Mouse (Mus musculus): ENCODE data around the gene Clba1. TPM values are rescaled to one million over a fixed set of nuclear protein-coding genes. Genes with fewer than 3 reads are reported as not detected.

The Clba1 gene
- total RNA-seq, 1 experiment = 5.0 TPM

DNA sequence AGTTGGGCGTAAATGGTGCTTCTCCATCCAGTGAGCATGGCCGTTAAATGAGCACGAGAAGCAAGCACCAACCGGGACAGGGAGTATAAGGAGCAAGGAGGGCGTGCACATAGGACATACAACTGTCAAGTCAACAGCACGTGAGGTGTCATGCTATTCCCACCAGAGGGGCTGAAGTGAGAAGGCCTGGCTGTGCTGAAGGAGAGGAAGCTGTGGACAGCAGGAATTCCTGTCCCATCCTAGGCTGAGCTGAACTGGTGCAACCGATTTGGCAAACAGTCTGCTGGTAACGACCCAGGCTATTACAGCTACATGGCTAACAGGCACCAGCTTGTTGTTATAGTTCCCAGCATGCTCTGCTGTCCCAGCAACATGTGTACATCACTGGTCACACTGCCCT lies 17.7 kb upstream of the Clba1 start:
- H3K4me3 ChIP-seq (ENCODE audit: insufficient read depth in 1 of 2, low read depth in 1 of 2, low read length in 2 of 2, poor library complexity in 1 of 2, severe bottlenecking in 1 of 2) = no peak overlapping the region
- in situ Hi-C loops (cut with MboI; ENCODE audit: low sequenced_read_pairs in 2 of 2, unreplicated experiment in 2 of 2) = no loop called here
- no peak overlapping the region for H3K9ac ChIP-seq (ENCODE audit: insufficient read depth, low read depth, low read length, poor library complexity, severe bottlenecking)
- no peak for DNase-seq (ENCODE audit: low read depth, low spot score)
- no peak overlapping the region; the same call in 1 of the 2 replicates for H3K27ac ChIP-seq (ENCODE audit: insufficient read depth, low read depth, low read length, poor library complexity, severe bottlenecking)
- TF ChIP-seq CHD2 (IDR thresholded peaks at IDR 0.05; ENCODE audit: low read depth, low read length) (no peak), ZC3H11A (IDR thresholded peaks at IDR 0.05; ENCODE audit: borderline replicate concordance, low read depth, low read length) (no peak), HCFC1 (IDR thresholded peaks at IDR 0.05; ENCODE audit: borderline replicate concordance, insufficient read depth, low read length) (no peak), ZNF384 (IDR thresholded peaks at IDR 0.05; ENCODE audit: low read depth, low read length) (no peak), MAFK (IDR thresholded peaks at IDR 0.05; ENCODE audit: insufficient read depth, low read depth, low read length) (no peak)
- peaks cover 4 to 29% of the 10 kb centered on the region in 2 experiments; a peak in 3 of 4 replicates for H3K4me1 ChIP-seq (ENCODE audit: control insufficient read depth in 2 of 2, insufficient read depth in 2 of 2, low read length in 2 of 2, poor library complexity in 1 of 2)
- H3K36me3 ChIP-seq (ENCODE audit: control insufficient read depth, insufficient read depth, low read length, poor library complexity, severe bottlenecking) = no peaks in the 10 kb centered on the region; the same call in 1 of the 2 replicates
- no peaks in the 10 kb centered on the region for H3K9me3 ChIP-seq (ENCODE audit: control insufficient read depth, insufficient read depth, low read depth, low read length)

DNA sequence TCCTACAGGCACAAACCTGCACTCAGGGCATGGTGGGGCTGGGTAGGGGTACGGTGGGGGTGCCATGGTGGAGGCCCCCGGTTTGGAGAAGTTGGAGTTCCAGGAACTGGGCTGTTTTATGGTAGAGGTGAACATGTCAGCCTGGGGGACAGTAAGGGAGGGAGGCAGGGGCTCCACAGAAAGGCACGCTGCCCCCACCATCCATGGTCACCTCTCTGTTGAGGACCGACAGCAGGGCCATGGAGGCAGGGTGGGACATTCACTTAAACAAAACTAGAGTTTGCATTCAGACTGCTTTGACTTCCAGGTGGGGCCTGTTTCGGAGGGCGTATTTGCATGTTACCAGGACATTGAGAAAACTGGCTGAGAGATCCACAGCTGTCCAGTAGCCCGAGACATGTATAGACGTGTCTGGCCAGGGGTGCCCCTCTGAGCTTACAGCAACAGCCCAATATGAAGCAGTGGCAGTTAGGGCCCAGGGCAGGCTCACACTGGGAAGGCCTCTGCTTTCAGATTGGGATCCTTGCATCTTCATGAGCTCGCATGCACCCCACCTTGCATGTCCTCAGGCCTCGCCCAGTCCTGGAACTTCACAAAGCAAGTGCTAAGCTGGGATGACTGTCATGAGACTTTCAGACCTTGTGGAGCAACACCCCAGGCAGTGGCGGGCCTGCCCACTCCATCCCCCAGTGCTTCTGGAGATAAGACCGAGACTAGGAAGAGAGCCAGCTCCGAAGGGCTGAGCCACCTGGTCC lies 15.0 kb upstream of the Clba1 start:
- H3K36me3 ChIP-seq (ENCODE audit: control insufficient read depth, insufficient read depth, low read length, poor library complexity, severe bottlenecking) = no peaks in the 10 kb centered on the region
- H3K4me1 ChIP-seq (ENCODE audit: control insufficient read depth in 2 of 2, insufficient read depth in 2 of 2, low read length in 2 of 2, poor library complexity in 1 of 2) = peaks cover 4 to 45% of the 10 kb centered on the region in 2 experiments; a peak in 3 of 4 replicates
- in situ Hi-C loops (cut with MboI; ENCODE audit: low sequenced_read_pairs in 2 of 2, unreplicated experiment in 2 of 2) = no loop called here
- peak overlapping the region; percentile 66; the same call in 1 of the 2 replicates for H3K9ac ChIP-seq (ENCODE audit: insufficient read depth, low read depth, low read length, poor library complexity, severe bottlenecking)
- peak overlapping the region; percentile 55 for H3K27ac ChIP-seq (ENCODE audit: insufficient read depth, low read depth, low read length, poor library complexity, severe bottlenecking)
- peak; percentile 36 for DNase-seq (ENCODE audit: low read depth, low spot score)
- H3K9me3 ChIP-seq (ENCODE audit: control insufficient read depth, insufficient read depth, low read depth, low read length) = no peaks in the 10 kb centered on the region
- H3K4me3 ChIP-seq (ENCODE audit: insufficient read depth in 1 of 2, low read depth in 1 of 2, low read length in 2 of 2, poor library complexity in 1 of 2, severe bottlenecking in 1 of 2) = peak overlapping the region; percentile 45 to 57; a peak in 2 of 4 replicates
- TF ChIP-seq ZC3H11A (IDR thresholded peaks at IDR 0.05; ENCODE audit: borderline replicate concordance, low read depth, low read length) (no peak), ZNF384 (IDR thresholded peaks at IDR 0.05; ENCODE audit: low read depth, low read length) (no peak), MAFK (IDR thresholded peaks at IDR 0.05; ENCODE audit: insufficient read depth, low read depth, low read length) (no peak)

DNA sequence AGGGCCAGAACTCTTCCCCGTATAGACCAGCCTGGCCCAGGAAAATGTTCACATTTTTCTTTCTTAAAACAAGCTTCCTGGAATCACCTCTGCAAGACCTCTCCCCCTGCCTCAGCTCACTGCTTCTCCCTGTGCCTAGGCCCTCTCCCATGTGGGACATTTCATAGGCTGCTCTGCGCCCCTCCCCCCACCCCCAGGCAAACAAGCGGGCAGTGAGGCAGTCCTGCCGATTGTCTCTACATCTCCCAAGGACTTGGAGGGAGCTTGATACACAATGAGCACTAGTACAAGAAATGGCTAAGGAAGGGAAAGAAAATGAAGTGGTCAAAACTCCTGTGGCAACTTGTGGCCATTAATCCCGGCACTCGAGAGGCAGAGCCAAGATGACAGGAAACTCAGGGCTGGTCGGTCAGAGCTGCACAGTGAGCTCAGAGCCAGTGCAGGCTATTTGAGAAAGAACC lies 14.4 kb upstream of the Clba1 start:
- Histone ChIP-seq H3K4me1 (ENCODE audit: control insufficient read depth in 2 of 2, insufficient read depth in 2 of 2, low read length in 2 of 2, poor library complexity in 1 of 2) (peaks cover 4 to 45% of the 10 kb centered on the region in 2 experiments; a peak in 3 of 4 replicates), H3K9me3 (ENCODE audit: control insufficient read depth, insufficient read depth, low read depth, low read length) (no peaks in the 10 kb centered on the region), H3K36me3 (ENCODE audit: control insufficient read depth, insufficient read depth, low read length, poor library complexity, severe bottlenecking) (no peaks in the 10 kb centered on the region), H3K9ac (ENCODE audit: insufficient read depth, low read depth, low read length, poor library complexity, severe bottlenecking) (peak overlapping the region; percentile 66; the same call in 1 of the 2 replicates), H3K4me3 (ENCODE audit: insufficient read depth in 1 of 2, low read depth in 1 of 2, low read length in 2 of 2, poor library complexity in 1 of 2, severe bottlenecking in 1 of 2) (peak overlapping the region; percentile 45 to 57), H3K27ac (ENCODE audit: insufficient read depth, low read depth, low read length, poor library complexity, severe bottlenecking) (peak overlapping the region; percentile 55)
- DNase-seq (ENCODE audit: low read depth, low spot score) = no peak
- in situ Hi-C loops (cut with MboI; ENCODE audit: low sequenced_read_pairs in 2 of 2, unreplicated experiment in 2 of 2) = no loop called here
- no peak for TF ChIP-seq HCFC1 (IDR thresholded peaks at IDR 0.05; ENCODE audit: borderline replicate concordance, insufficient read depth, low read length)
- TF ChIP-seq CHD2 (IDR thresholded peaks at IDR 0.05; ENCODE audit: low read depth, low read length) = no peak
- TF ChIP-seq ZC3H11A (IDR thresholded peaks at IDR 0.05; ENCODE audit: borderline replicate concordance, low read depth, low read length) = no peak
- TF ChIP-seq ZNF384 (IDR thresholded peaks at IDR 0.05; ENCODE audit: low read depth, low read length) = no peak
- no peak for TF ChIP-seq MAFK (IDR thresholded peaks at IDR 0.05; ENCODE audit: insufficient read depth, low read depth, low read length)

DNA sequence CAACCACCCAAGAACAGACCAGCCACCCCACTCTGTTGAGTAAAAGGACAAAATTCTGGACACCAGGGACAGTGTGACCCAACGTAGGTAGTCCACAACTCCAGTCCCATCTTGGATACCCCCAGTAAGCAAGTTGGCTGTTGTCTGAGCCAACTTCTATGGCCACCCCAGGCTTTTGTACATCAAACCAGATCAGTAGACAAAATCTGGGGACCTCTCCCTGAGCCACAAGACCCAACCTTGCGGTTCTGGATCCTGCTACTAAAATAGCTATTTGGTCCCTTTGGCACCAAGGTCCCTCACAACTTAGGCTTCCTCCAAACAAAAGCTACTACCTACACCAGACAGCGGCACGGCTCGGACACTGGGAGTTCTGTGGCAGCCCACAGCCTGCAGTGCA lies 13.7 kb upstream of the Clba1 start:
- TF ChIP-seq HCFC1 (IDR thresholded peaks at IDR 0.05; ENCODE audit: borderline replicate concordance, insufficient read depth, low read length) (no peak), CHD2 (IDR thresholded peaks at IDR 0.05; ENCODE audit: low read depth, low read length) (no peak), MAFK (IDR thresholded peaks at IDR 0.05; ENCODE audit: insufficient read depth, low read depth, low read length) (no peak), ZNF384 (IDR thresholded peaks at IDR 0.05; ENCODE audit: low read depth, low read length) (no peak), ZC3H11A (IDR thresholded peaks at IDR 0.05; ENCODE audit: borderline replicate concordance, low read depth, low read length) (no peak)
- 0 out of 2 replicates have a peak overlapping the region, but pooled peaks have one; percentile 11 for H3K27ac ChIP-seq (ENCODE audit: insufficient read depth, low read depth, low read length, poor library complexity, severe bottlenecking)
- in situ Hi-C loops (cut with MboI; ENCODE audit: low sequenced_read_pairs in 2 of 2, unreplicated experiment in 2 of 2) = no loop called here
- peaks cover 4 to 49% of the 10 kb centered on the region in 2 experiments; a peak in 3 of 4 replicates for H3K4me1 ChIP-seq (ENCODE audit: control insufficient read depth in 2 of 2, insufficient read depth in 2 of 2, low read length in 2 of 2, poor library complexity in 1 of 2)
- H3K9ac ChIP-seq (ENCODE audit: insufficient read depth, low read depth, low read length, poor library complexity, severe bottlenecking) = peak overlapping the region; percentile 66
- peak overlapping the region; percentile 45 to 57 for H3K4me3 ChIP-seq (ENCODE audit: insufficient read depth in 1 of 2, low read depth in 1 of 2, low read length in 2 of 2, poor library complexity in 1 of 2, severe bottlenecking in 1 of 2)
- DNase-seq (ENCODE audit: low read depth, low spot score) = no peak
- no peaks in the 10 kb centered on the region for H3K36me3 ChIP-seq (ENCODE audit: control insufficient read depth, insufficient read depth, low read length, poor library complexity, severe bottlenecking)
- no peaks in the 10 kb centered on the region for H3K9me3 ChIP-seq (ENCODE audit: control insufficient read depth, insufficient read depth, low read depth, low read length)
